Mouse (Mus musculus) frontal cortex, postnatal 25 days (tissue): ENCODE results near the gene Ak7.

Experiments
- DNase-seq, 2 experiments: peaks; one replicate each; pipeline ENCODE4 v3.0.0; 2022; ENCODE audit warnings: low spot score in 2 of 2

Gene Ak7

DNA sequence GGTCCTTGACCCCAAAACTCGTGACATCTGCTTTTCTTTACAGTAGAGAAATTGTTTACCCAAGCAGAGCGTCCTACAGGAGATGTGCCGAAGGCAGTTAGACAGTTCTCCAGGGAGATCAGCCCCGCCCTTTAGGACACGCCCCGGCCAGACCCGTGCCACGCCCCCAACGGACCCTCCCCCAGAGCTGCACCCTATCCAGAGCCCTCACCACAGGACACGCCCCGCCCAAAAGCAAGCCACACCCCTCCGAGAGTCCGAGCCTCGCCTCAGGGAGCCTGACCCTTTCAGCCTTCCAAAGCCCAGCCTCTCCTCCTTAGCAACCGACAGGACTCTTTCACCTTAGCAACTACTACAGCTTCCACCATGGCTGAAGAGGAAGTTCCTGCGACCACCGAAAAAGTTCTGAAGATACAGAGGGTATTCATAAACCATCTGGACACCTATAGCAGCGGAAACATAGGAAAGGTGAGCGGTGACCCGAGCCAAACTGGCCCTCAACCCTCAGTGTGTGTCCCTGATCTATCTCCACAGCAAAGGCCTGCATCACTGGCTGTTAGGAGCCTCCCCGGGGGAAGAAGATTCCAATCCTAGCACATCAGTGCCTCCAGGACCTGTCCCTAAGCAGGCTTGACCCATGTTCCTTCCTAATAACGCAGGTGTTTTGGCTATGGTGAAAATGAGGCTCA lies at the start of gene Ak7:
Gene Ak7, plus strand, starts transcription at position 178 of the 689 bp plus-strand sequence.
- DNase-seq = no peak

- DNase-seq = no peak
These were observed 29.5 kb upstream of the Ak7 start for GRCm38 (mm10) chr12:105676274-105676673.

DNA sequence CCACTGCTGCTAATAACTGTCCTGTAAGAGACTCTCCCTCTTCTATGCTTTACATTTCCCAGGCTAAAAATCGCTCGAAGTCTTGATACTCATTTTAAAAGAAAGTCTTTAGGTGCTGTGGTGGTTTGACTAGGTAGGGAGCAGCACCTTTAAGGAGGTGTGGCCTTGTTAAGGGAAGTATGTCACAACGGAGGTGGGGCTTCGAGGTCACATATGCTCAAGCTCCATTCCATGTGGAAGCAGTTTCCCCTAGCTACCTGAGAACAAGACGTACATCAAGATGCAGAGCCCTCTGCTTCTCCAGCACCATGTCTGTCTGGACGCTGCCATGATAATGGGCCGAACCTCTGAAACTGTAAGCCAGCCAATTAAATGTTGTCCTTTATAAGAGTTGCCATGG lies 27.6 kb upstream of the Ak7 start:
- no peak for DNase-seq

GRCm38 (mm10) chr12:105678762-105679161 lies 27.0 kb upstream of the Ak7 start:
- no peak for DNase-seq

GRCm38 (mm10) chr12:105683933-105684901 lies 21.6 kb upstream of the Ak7 start, which contains the start of gene Gskip:
Gskip (plus strand) TSS chr12:105684829.
- DNase-seq = peak; percentile 20

DNA sequence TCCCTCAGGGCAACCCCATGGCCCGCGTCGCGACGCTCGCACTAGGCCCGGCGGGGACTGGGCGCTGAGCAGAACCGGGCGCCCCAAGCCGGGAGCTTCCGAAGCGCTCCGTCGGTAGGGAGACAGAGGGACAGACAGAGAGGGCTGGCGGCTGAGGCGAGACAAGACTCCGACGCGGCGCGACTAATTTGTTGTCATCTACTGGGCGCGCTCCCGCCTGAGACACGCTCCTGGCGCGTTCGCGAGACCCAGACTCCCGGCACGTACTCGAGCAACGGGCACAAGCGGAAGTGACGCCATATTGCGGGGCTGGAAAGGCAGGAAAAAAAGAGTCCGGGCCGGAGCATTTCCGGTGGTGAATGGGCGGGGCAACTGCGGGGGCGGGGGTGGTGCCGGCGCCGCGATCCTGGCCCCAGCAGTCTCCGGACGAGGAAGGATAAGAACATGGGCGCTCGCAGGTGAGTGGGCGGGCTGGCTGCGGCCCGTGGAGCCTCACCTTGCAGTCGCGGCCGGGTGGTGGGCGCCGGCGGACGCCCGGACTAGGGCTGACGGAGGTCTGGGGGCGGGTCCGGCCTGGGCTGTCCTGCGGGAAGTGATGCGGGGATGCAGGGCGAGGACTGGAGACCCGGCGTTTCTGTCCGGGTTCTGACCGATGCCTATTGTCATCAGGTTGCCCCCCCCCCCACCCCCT lies 20.6 kb upstream of the Ak7 start, which contains the start of gene Atg2b:
Gene Atg2b, minus strand, starts transcription at position 211 of the 691 bp plus-strand sequence.
- peak; percentile 90 to 94 for DNase-seq

- no peak for DNase-seq
These were observed 19.0 kb upstream of the Ak7 start for GRCm38 (mm10) chr12:105686791-105687190.

GRCm38 (mm10) chr12:105687416-105687815 lies 18.4 kb upstream of the Ak7 start:
- DNase-seq = no peak

GRCm38 (mm10) chr12:105688546-105688945 lies 17.2 kb upstream of the Ak7 start:
- DNase-seq = no peak

- DNase-seq = no peak
These were observed 16.3 kb upstream of the Ak7 start for GRCm38 (mm10) chr12:105689435-105689834.

DNA sequence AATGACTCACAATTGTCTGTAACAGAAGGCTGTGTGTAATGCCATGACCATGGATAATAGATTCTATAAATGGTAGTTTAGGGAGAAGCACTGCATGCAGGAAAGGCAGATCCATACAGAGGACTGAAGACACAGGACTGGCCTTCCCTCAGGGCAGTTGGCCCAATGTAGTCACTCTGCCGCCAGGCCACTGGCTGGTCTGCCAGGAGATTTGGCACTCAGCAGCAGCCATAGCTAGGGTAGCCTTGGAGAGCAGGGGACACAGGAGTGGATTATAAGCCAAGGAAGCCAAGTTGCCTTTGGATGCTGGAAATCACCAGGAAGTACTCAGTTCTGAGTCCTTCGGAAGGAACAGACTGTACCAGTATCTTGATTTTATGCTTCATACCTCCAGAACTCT lies 11.8 kb upstream of the Ak7 start:
- DNase-seq = no peak

DNA sequence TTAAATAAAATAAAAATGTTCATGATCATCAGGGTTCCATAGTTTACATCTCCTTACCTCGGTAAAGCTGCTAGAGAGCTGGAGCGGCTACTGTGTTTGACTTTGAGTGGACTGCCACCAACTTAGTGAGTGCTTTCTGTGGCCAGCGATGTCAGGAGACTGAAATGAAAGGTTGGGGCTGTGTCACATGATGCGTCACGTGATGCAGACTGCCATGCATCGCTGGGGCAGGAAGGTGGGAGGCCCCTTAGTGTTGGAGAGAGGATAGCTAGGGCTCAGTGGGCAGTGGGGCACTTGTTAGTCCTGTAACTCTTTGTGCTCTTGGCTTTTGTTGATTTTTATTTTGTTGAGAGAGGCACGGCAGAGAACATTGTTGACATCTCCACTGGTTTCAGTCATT lies 9.9 kb upstream of the Ak7 start:
- no peak for DNase-seq

- no peak for DNase-seq
These were observed 8.5 kb upstream of the Ak7 start for GRCm38 (mm10) chr12:105697104-105697780.

DNA sequence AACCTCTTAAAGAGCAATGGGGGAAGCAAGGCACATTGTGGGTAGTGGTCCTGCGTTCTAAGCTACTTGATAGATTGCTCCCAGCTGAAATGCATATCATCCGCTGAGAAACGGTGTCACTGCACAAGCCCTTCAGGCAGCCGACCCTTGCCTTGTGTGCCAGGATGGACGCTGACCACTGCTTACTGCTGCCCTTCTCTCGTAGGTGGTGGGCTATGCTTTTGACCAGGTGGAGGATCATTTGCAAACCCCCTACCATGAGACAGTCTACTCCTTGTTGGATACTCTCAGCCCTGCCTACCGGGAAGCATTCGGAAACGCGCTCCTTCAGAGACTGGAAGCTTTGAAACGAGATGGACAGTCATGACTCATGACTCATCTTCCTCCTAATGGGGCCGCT lies 5.3 kb upstream of the Ak7 start:
- no peak for DNase-seq

- peak; percentile 21 to 30 for DNase-seq
These were observed 12.8 kb downstream of the Ak7 start for GRCm38 (mm10) chr12:105718616-105719015.

- DNase-seq = no peak
These were observed 14.4 kb downstream of the Ak7 start for GRCm38 (mm10) chr12:105720196-105720595.

DNA sequence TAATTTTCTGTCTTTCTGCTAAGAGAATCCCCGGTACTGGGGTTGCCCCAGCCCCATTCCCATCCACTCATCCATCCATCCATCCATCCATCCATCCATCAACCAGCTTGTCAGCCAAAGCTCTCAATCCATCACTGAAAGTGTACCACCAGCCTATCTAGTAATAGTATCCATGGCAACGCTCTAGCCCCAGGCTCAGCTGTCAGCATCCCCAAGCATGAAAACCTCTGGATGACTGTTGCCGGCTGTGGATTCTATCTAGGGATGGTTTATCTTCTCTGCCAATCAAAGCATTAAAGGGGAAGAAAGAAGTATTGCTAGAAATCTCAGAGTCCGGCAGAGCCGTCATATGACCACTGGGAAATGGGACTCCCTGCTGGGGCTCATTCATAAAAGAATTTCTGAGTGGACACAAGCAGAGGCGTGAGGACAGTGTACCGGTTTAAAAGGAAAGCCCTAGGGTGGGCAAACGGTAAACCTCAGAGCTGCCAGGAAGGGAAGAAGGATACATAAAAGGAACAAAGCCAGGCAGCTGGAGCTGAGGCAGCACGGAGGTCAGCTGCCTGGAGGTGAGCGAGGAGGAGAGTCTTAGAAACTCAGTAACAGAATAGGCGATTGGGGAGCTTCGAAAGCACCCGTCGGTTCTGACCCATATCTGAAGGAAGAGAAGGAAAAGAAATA lies 15.8 kb downstream of the Ak7 start:
- no peak for DNase-seq

DNA sequence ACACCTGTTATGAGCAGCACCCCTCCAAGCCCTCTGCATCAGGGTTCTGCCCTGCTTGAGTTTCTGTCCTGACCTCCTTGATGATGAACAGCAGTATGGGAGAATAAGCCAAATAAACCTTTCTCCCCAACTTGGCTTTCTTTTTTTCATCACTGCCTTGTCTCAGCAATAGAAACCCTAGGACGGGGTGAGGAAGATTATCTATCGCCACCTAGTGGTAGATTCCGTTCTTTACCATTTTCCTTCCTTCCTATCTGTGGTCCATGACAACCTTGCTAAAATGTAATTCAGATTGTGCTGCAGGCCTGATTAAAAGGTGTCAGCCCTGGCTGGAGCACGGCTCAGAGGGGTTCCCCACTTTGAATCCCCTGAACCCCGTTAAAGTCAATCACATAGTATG lies 16.9 kb downstream of the Ak7 start:
- no peak for DNase-seq

GRCm38 (mm10) chr12:105724616-105725015 lies 18.8 kb downstream of the Ak7 start:
- no peak for DNase-seq

DNA sequence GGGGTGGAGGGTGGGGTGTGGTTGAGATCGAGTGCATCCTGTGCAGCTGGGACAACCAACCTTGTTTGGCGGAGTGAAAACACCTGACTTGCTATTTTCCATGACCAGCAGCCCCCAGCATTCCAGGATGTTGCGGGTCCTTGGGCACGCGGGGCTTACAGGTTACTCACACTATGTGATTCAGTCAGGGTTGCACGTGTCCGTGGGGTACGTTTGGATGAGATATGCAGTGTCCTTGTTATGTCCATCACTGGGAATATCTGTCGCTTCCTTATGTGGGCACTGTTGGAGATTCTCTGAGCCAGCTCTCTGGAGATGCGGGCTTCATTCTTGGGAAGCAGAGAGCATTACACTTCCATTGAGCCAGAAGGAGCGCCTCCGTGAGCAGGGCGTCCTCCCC lies 20.0 kb downstream of the Ak7 start:
- DNase-seq = no peak

- no peak for DNase-seq
These were observed 21.5 kb downstream of the Ak7 start for GRCm38 (mm10) chr12:105727268-105727667.
